Mouse (Mus musculus): ENCODE data around the gene Gramd4. TPM values are rescaled to one million over a fixed set of nuclear protein-coding genes. Genes with fewer than 3 reads are reported as not detected.

Gramd4 gene
- polyA plus RNA-seq (2017; shearing (Covaris generic)) = 139 TPM

DNA sequence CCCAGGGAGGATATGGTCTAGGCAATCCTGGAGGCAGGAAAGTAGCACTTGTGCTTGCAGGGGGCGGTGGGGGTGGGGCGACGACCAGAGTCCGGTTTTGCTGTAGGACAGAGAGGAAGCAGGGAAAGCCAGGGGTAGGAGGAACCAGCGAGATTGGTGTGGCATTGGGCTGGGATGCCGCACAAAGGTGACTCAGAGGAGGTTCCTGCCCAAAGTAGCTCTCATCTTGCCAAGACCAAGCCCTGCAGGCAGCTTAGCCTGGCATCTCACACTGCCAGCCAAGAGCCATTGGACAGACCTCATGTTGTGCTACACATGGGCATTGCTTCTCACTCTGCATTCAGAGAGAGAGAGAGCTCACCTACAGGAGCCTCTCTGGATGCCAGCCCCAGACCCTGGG is at the start of gene Gramd4:
TSS of gene Gramd4 (plus strand) at position 283 of the 400 bp plus-strand sequence.

GRCm38 (mm10) chr15:86033191-86033841 is 24.2 kb upstream of the Gramd4 start, which contains the start of gene Celsr1:
Gene Celsr1, minus strand, starts transcription at chr15:86033777.

GRCm38 (mm10) chr15:86185689-86186569 is 128.4 kb downstream of the Gramd4 start, which contains the start of gene Cerk:
Gene Cerk, minus strand, starts transcription at chr15:86186141.

Other genes starting within 250 kb of the Gramd4 start
- gene Cdpf1, start 246.0 kb upstream of the Gramd4 start, polyA plus RNA-seq (2017; shearing (Covaris generic)) = 16.0 TPM
- gene Pkdrej, start 236.0 kb upstream of the Gramd4 start, polyA plus RNA-seq (2017; shearing (Covaris generic)) = 0.17 TPM
- gene Ttc38, start 225.4 kb upstream of the Gramd4 start, polyA plus RNA-seq (2017; shearing (Covaris generic)) = 12.2 TPM
- gene Gtse1, start 197.9 kb upstream of the Gramd4 start, polyA plus RNA-seq (2017; shearing (Covaris generic)) = 0.90 TPM
- gene Trmu, start 178.4 kb upstream of the Gramd4 start, polyA plus RNA-seq (2017; shearing (Covaris generic)) = 17.9 TPM
- 9.6 TPM for gene Celsr1, start 23.9 kb upstream of the Gramd4 start, polyA plus RNA-seq (2017; shearing (Covaris generic))
- 1.4 TPM for gene Cerk, start 128.4 kb downstream of the Gramd4 start, polyA plus RNA-seq (2017; shearing (Covaris generic))
- 17.6 TPM for gene Tbc1d22a, start 156.8 kb downstream of the Gramd4 start, polyA plus RNA-seq (2017; shearing (Covaris generic))

Data from effector memory CD4-positive, alpha-beta T cell, adult 7 months (primary cell).